Mouse (Mus musculus) ES-Bruce4 (cell line): ENCODE results near the gene Tmem62. TPM values are rescaled to one million over a fixed set of nuclear protein-coding genes. Genes with fewer than 3 reads are reported as not detected.
"Not testable (repeated sequence)": the region's sequence is repeated elsewhere in the genome, so short reads cannot be mapped to it uniquely, and the experiment has no call there.

Experiments
- H3K27ac ChIP-seq: 2 replicates; pipeline ENCODE4 v1.5.1; 2012; ENCODE audit warnings: low read length, inconsistent platforms; ENCODE audit not compliant: insufficient read depth
- H3K27me3 ChIP-seq: 2 replicates; pipeline ENCODE4 v1.6.1; 2012; ENCODE audit warnings: mild to moderate bottlenecking, low read length, inconsistent platforms; ENCODE audit not compliant: control insufficient read depth, poor library complexity, insufficient read depth, severe bottlenecking
- H3K36me3 ChIP-seq: 2 replicates; pipeline ENCODE4 v1.6.1; 2012; ENCODE audit warnings: inconsistent platforms, mild to moderate bottlenecking, low read length, moderate library complexity; ENCODE audit not compliant: control insufficient read depth, poor library complexity, insufficient read depth, severe bottlenecking
- H3K4me1 ChIP-seq: one replicate; pipeline ENCODE4 v1.8.1; 2011; ENCODE audit warnings: low read length; ENCODE audit not compliant: control insufficient read depth, insufficient read depth
- H3K4me3 ChIP-seq: 2 replicates; pipeline ENCODE4 v1.5.1; 2011; ENCODE audit warnings: low read depth, mild to moderate bottlenecking, low read length
- H3K9ac ChIP-seq: 2 replicates; pipeline ENCODE4 v1.6.1; 2012; ENCODE audit warnings: low read depth, mild to moderate bottlenecking, inconsistent platforms; ENCODE audit not compliant: poor library complexity, severe bottlenecking
- H3K9me3 ChIP-seq: replicated peaks from 2 replicates; pipeline ENCODE4 v1.6.1; 2012; ENCODE audit warnings: mild to moderate bottlenecking, low read length, inconsistent platforms; ENCODE audit not compliant: control insufficient read depth, poor library complexity, insufficient read depth, severe bottlenecking
- CTCF ChIP-seq: IDR thresholded peaks from one replicate; pipeline ENCODE4 v1.8.1; 2011; ENCODE audit warnings: low read depth, low read length
- EP300 ChIP-seq: IDR thresholded peaks from 2 replicates; pipeline ENCODE4 v1.6.1; 2011; ENCODE audit warnings: low read depth, low read length; ENCODE audit not compliant: insufficient read depth
- POLR2A ChIP-seq: IDR thresholded peaks from one replicate; pipeline ENCODE4 v1.8.1; 2011; ENCODE audit warnings: low read length; ENCODE audit not compliant: insufficient read depth
- polyA plus RNA-seq: library from polyadenylated mRNA; stranded (reverse); fragments of >200 nt; gene quantifications from 2 replicates; pipeline ENCODE4 v1.2.4, GENCODE M21; 2011; ENCODE audit warnings: low read depth; ENCODE audit not compliant: missing spikeins, insufficient read depth, insufficient read length

Tmem62 gene
- polyA plus RNA-seq, 1 experiment: 9.5 TPM

DNA sequence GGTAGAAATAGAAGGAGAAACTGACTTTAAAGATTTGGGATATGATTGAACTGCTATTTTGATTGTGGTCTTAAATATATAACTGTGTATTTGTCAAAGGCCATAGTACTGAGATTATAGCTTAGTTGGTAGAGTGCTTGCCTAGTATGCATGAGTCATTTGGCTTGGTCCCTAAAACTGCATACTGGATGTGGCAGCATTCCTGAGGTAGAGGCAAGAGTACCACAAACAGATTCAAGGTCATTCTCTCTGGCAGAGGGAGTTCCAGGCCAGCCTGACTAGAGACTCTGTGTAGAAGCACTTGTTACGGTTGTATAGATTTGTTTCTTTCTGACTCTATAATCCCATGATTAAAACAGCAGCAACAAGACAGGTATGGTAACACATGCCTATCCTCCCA lies 3.0 kb downstream of the Tmem62 start:
- H3K9me3 ChIP-seq: no peaks in the 10 kb centered on the region
- TF ChIP-seq CTCF (no peak), POLR2A (no peak), EP300 (no peak)
- no peak overlapping the region for H3K27ac ChIP-seq
- H3K4me3 ChIP-seq: no peak overlapping the region
- H3K4me1 ChIP-seq: no peaks in the 10 kb centered on the region
- no peaks in the 10 kb centered on the region for H3K36me3 ChIP-seq
- H3K27me3 ChIP-seq: no peaks in the 10 kb centered on the region
- H3K9ac ChIP-seq: no peak overlapping the region

DNA sequence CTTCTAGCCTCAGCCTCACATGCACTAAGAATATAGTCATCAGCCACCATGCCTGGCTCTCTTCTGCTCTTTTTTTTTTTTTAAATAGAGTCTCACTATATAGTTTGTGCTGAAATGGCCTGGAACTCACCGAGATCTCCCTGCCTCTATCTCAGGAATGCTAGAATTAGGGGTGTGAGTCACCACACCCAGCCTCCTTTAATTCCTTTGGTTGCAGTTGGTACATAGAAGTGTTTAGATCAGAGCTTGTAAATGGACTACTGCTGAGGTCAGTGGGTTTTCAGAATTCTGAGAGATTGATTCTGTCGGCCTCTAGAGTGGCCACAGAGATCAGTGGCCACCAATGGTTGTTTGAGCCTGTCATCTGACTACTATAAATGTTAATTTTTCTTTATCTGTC lies 4.0 kb downstream of the Tmem62 start:
- no peaks in the 10 kb centered on the region for H3K4me1 ChIP-seq
- TF ChIP-seq EP300 (no peak), CTCF (no peak), POLR2A (no peak)
- no peak overlapping the region for H3K9ac ChIP-seq
- peak overlapping the region; percentile 36; the same call in 1 of the 2 replicates for H3K27ac ChIP-seq
- no peaks in the 10 kb centered on the region for H3K27me3 ChIP-seq
- H3K9me3 ChIP-seq: no peaks in the 10 kb centered on the region
- H3K4me3 ChIP-seq: no peak overlapping the region
- no peaks in the 10 kb centered on the region for H3K36me3 ChIP-seq

DNA sequence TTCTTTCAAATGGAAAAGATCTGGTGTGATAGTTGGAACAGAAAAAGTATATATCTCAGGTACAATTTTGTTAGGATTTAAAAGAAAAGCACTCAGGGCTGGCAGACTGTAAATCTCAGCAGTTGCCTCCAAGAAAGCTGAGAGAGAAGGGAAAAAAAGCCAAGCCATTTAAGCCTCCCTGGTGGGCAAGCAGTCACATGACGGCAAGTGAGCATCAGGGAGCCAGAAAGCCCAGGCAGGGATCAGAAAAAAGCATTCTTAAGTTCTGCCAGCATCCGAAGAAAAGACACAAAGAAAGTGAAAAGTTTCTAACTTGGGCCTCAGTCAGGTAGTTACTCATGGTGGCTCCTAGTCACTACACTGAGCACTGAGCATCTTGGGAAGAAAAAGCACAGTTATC lies 6.8 kb downstream of the Tmem62 start:
- Histone ChIP-seq H3K36me3 (no peaks in the 10 kb centered on the region), H3K27me3 (no peaks in the 10 kb centered on the region), H3K9me3 (no peaks in the 10 kb centered on the region), H3K4me3 (no peak overlapping the region), H3K9ac (no peak overlapping the region), H3K4me1 (no peaks in the 10 kb centered on the region), H3K27ac (no peak overlapping the region)
- TF ChIP-seq POLR2A (no peak), EP300 (no peak), CTCF (no peak)

DNA sequence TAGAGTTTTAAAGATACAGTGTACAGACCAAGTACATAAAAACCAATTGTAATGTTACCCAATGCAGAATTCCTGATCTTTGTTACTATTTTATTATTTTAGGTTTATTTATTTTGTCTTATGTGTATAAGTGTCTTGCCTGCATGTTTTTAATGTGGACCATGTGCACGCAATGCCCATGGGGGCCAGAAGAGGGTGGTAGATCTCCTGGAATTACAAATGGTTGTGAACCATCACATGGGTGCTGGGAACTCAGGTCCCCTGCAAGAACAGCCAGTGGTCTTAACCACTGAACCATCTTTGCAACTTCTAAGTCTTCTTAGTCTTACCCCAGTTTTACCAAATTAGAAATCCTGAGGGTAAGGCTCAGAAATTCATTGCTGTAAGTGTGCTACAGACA lies 8.4 kb downstream of the Tmem62 start:
- TF ChIP-seq CTCF (peak; percentile 40), EP300 (no peak)
- Histone ChIP-seq H3K9me3 (no peaks in the 10 kb centered on the region), H3K27me3 (no peaks in the 10 kb centered on the region), H3K36me3 (no peaks in the 10 kb centered on the region), H3K9ac (no peak overlapping the region), H3K27ac (no peak overlapping the region), H3K4me3 (no peak overlapping the region), H3K4me1 (no peaks in the 10 kb centered on the region)

DNA sequence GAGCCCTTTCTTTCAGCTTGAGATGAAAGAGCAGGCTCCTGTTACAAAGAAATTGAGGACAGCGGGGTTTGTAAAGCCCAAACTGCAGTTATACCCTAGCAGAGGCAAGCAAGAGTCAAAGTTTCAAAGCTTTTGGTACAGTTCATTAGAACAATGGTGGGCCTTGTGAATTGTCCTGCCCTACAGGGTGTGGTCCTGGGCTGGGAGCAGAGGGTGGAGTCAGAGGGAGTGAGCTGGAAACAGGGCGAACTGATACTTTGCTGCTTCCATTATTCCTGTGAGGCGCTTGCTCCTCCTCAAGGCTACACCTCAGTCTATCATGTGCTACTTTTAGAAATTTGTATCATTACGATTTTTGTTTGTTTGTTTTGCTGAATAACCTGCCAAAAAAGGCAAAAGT lies 14.4 kb downstream of the Tmem62 start:
- no peak overlapping the region for H3K27ac ChIP-seq
- H3K36me3 ChIP-seq: no peaks in the 10 kb centered on the region
- H3K4me1 ChIP-seq: no peaks in the 10 kb centered on the region
- no peaks in the 10 kb centered on the region for H3K27me3 ChIP-seq
- H3K4me3 ChIP-seq: no peak overlapping the region
- no peak overlapping the region for H3K9ac ChIP-seq
- no peaks in the 10 kb centered on the region for H3K9me3 ChIP-seq
- TF ChIP-seq EP300: peak; percentile 45; the same call in 1 of the 2 replicates
- TF ChIP-seq POLR2A: no peak

DNA sequence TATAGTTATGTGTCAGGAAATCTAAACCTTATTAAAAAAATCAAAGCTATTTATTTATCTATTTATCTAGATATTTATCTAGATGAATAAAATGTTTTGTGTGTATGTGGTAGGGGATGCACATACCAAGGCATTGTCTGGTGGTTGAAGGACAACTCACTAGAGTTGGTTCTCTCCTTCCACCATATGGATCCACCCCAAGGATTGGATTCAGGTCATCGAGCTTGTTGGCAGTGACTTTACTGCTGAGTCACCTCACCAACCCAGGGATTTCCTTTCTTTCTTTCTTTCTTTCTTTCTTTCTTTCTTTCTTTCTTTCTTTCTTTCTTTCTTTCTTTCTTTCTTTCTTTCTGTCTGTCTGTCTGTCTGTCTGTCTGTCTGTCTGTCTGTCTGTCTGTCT lies 19.8 kb downstream of the Tmem62 start:
- not testable (repeated sequence) for H3K27me3 ChIP-seq, H3K9me3 ChIP-seq, H3K27ac ChIP-seq, H3K4me3 ChIP-seq, H3K9ac ChIP-seq, H3K36me3 ChIP-seq, H3K4me1 ChIP-seq
